Mouse (Mus musculus) hindbrain, embryonic 12.5 days (tissue): ENCODE measurements around the gene Ripply3. TPM values are rescaled to one million over a fixed set of nuclear protein-coding genes. Genes with fewer than 3 reads are reported as not detected.

Experiments
- ATAC-seq: fragments of 200-750 bp; cut with Nextera tagmentation; 2 replicates; pipeline ENCODE4 v1.8.0; 2017; ENCODE audit warnings: moderate TSS enrichment; ENCODE audit not compliant: low FRiP score
- H3K27ac ChIP-seq: fragments of 300-500 bp; sonication (generic); 2 replicates; pipeline ENCODE4 v1.5.1; 2016; ENCODE audit warnings: mild to moderate bottlenecking
- H3K27me3 ChIP-seq: fragments of 300-500 bp; sonication (generic); 2 replicates; pipeline ENCODE4 v1.6.1; 2016; ENCODE audit warnings: mild to moderate bottlenecking
- H3K36me3 ChIP-seq: fragments of 300-500 bp; sonication (generic); 2 replicates; pipeline ENCODE4 v1.6.1; 2016; ENCODE audit warnings: mild to moderate bottlenecking
- H3K4me1 ChIP-seq: fragments of 300-500 bp; sonication (generic); 2 replicates; pipeline ENCODE4 v1.6.1; 2016
- H3K4me2 ChIP-seq: fragments of 300-500 bp; sonication (generic); replicated peaks from 2 replicates; pipeline ENCODE4 v1.6.1; 2016; ENCODE audit warnings: mild to moderate bottlenecking
- H3K4me3 ChIP-seq: fragments of 300-500 bp; sonication (generic); 2 replicates; pipeline ENCODE4 v1.5.1; 2016; ENCODE audit warnings: mild to moderate bottlenecking
- H3K9ac ChIP-seq: fragments of 300-500 bp; sonication (generic); 2 replicates; pipeline ENCODE4 v1.6.1; 2016; ENCODE audit warnings: mild to moderate bottlenecking, moderate library complexity
- H3K9me3 ChIP-seq: fragments of 300-500 bp; sonication (generic); replicated peaks from 2 replicates; pipeline ENCODE4 v1.6.1; 2016; ENCODE audit warnings: mild to moderate bottlenecking
- WGBS: fragments of 180-500 bp; shearing (Covaris S2); methylation state at CpG from one replicate; pipeline ENCODE4 v1.1.7; 2016; 5-methylcytosine and 5-hydroxymethylcytosine counted together
- polyA plus RNA-seq: library from polyadenylated mRNA; unstranded; fragments of >200 nt; fragmentation: Nextera tagmentation; extraction: Ambion mirVana; gene quantifications from 2 replicates; pipeline ENCODE4 v1.2.1, GENCODE M21; 2016

Ripply3 gene
- polyA plus RNA-seq, 1 experiment from 2014 or later, result 3.7 TPM

GRCm38 (mm10) chr16:94365435-94365834 is 37.2 kb downstream of the Ripply3 start:
- H3K9me3 ChIP-seq, result no peaks in the 10 kb centered on the region
- H3K4me3 ChIP-seq, result no peak overlapping the region
- 0 out of 2 replicates have a peak, but pooled peaks cover 4% of the 10 kb centered on the region for H3K36me3 ChIP-seq
- no peak overlapping the region for H3K4me2 ChIP-seq
- no peak overlapping the region for H3K27ac ChIP-seq
- WGBS, result 92% methylated on average over 3 of the region's 3 CpGs
- H3K4me1 ChIP-seq, result peaks cover 21% of the 10 kb centered on the region
- H3K9ac ChIP-seq, result no peak overlapping the region
- no peaks in the 10 kb centered on the region for H3K27me3 ChIP-seq
- no peak for ATAC-seq

GRCm38 (mm10) chr16:94369596-94370172 is 41.5 kb downstream of the Ripply3 start:
- Histone ChIP-seq H3K4me3 (peak overlapping the region; percentile 93), H3K27ac (peak overlapping the region; percentile 99), H3K4me2 (peak overlapping the region; percentile 72), H3K9ac (peak overlapping the region; percentile 98), H3K9me3 (no peaks in the 10 kb centered on the region), H3K27me3 (no peaks in the 10 kb centered on the region), H3K4me1 (peaks cover 30% of the 10 kb centered on the region), H3K36me3 (0 out of 2 replicates have a peak, but pooled peaks cover 4% of the 10 kb centered on the region)
- 8% methylated on average over 6 of the region's 6 CpGs for WGBS
- ATAC-seq, result no peak

GRCm38 (mm10) chr16:94370173-94370914 is 42.1 kb downstream of the Ripply3 start, which contains the start of gene Ttc3:
Ttc3 (plus strand) TSS chr16:94370618.
- peaks cover 33% of the 10 kb centered on the region for H3K4me1 ChIP-seq
- no peaks in the 10 kb centered on the region for H3K9me3 ChIP-seq
- H3K27me3 ChIP-seq, result no peaks in the 10 kb centered on the region
- WGBS, result under 1% methylated on average over 74 of the region's 79 CpGs
- ATAC-seq, result peak; percentile 81
- 0 out of 2 replicates have a peak, but pooled peaks cover 4% of the 10 kb centered on the region for H3K36me3 ChIP-seq
- H3K4me3 ChIP-seq, result peak within 1 kb of the TSS; percentile 93
- peak within 1 kb of the TSS; percentile 99 for H3K27ac ChIP-seq
- peak within 1 kb of the TSS; percentile 72 for H3K4me2 ChIP-seq
- H3K9ac ChIP-seq, result peak within 1 kb of the TSS; percentile 98

- Histone ChIP-seq H3K36me3 (0 out of 2 replicates have a peak, but pooled peaks cover 4% of the 10 kb centered on the region), H3K9ac (peak overlapping the region; percentile 98), H3K4me3 (peak overlapping the region; percentile 93), H3K9me3 (no peaks in the 10 kb centered on the region), H3K27ac (peak overlapping the region; percentile 99), H3K4me1 (peaks cover 33% of the 10 kb centered on the region), H3K4me2 (peak overlapping the region; percentile 72), H3K27me3 (no peaks in the 10 kb centered on the region)
- ATAC-seq, result peak; percentile 81
- WGBS, result 1% methylated on average over 39 of the region's 43 CpGs
Observed at GRCm38 (mm10) chr16:94370915-94371300, 42.7 kb downstream of the Ripply3 start.

GRCm38 (mm10) chr16:94371301-94371931 is 43.2 kb downstream of the Ripply3 start, which contains the start of gene Pigp:
Pigp (minus strand) TSS chr16:94371842.
- peak; percentile 89 for ATAC-seq
- H3K36me3 ChIP-seq, result 0 out of 2 replicates have a peak, but pooled peaks cover 4% of the 10 kb centered on the region
- H3K27ac ChIP-seq, result peak within 1 kb of the TSS; percentile 99
- peak within 1 kb of the TSS; percentile 93 for H3K4me3 ChIP-seq
- peak within 1 kb of the TSS; percentile 72 for H3K4me2 ChIP-seq
- WGBS, result 2% methylated on average over 35 of the region's 43 CpGs
- H3K9ac ChIP-seq, result peak within 1 kb of the TSS; percentile 98
- peaks cover 33% of the 10 kb centered on the region for H3K4me1 ChIP-seq
- no peaks in the 10 kb centered on the region for H3K27me3 ChIP-seq
- no peaks in the 10 kb centered on the region for H3K9me3 ChIP-seq

GRCm38 (mm10) chr16:94379386-94379785 is 51.2 kb downstream of the Ripply3 start:
- Histone ChIP-seq H3K4me1 (peaks cover 8% of the 10 kb centered on the region; the same call in 1 of the 2 replicates), H3K9me3 (no peaks in the 10 kb centered on the region), H3K36me3 (no peaks in the 10 kb centered on the region), H3K4me2 (no peak overlapping the region), H3K27ac (no peak overlapping the region), H3K9ac (no peak overlapping the region), H3K4me3 (no peak overlapping the region), H3K27me3 (no peaks in the 10 kb centered on the region)
- WGBS, result 88% methylated on average over 1 of the region's 1 CpGs
- ATAC-seq, result no peak

GRCm38 (mm10) chr16:94383277-94383676 is 55.1 kb downstream of the Ripply3 start:
- ATAC-seq, result no peak
- Histone ChIP-seq H3K9me3 (no peaks in the 10 kb centered on the region), H3K27me3 (no peaks in the 10 kb centered on the region), H3K9ac (no peak overlapping the region), H3K36me3 (0 out of 2 replicates have a peak, but pooled peaks cover 3% of the 10 kb centered on the region), H3K4me2 (no peak overlapping the region), H3K4me1 (peaks cover 3% of the 10 kb centered on the region; the same call in 1 of the 2 replicates), H3K4me3 (no peak overlapping the region), H3K27ac (no peak overlapping the region)
- 94% methylated on average over 3 of the region's 3 CpGs for WGBS

Other genes with a start within 250 kb of the Ripply3 start
- 1.6 and 1.8 TPM in 2 replicates for gene Sim2, start 243.5 kb upstream of the Ripply3 start, polyA plus RNA-seq
- 10.0 and 11.0 TPM in 2 replicates for gene Hlcs, start 14.8 kb upstream of the Ripply3 start, polyA plus RNA-seq
- 609 and 686 TPM in 2 replicates for gene Ttc3, start 42.2 kb downstream of the Ripply3 start, polyA plus RNA-seq
- 104 and 116 TPM in 2 replicates for gene Pigp, start 43.4 kb downstream of the Ripply3 start, polyA plus RNA-seq
- gene Vps26c, start 198.4 kb downstream of the Ripply3 start, polyA plus RNA-seq, result 67.0 and 70.3 TPM in 2 replicates
- 9.3 and 9.9 TPM in 2 replicates for gene Dyrk1a, start 241.6 kb downstream of the Ripply3 start, polyA plus RNA-seq